Mouse (Mus musculus) v-Abl transformed pro-B cells (cell line): ENCODE data around the gene Icam2.

Experiments
- in situ Hi-C, 2 experiments: fragments of 400-800 bp; cut with MboI; formaldehyde crosslinking; loops; one replicate each; pipeline ENCODE4 v1.15.1; 2025; ENCODE audit not compliant: unreplicated experiment in 2 of 2

Gene Icam2

DNA sequence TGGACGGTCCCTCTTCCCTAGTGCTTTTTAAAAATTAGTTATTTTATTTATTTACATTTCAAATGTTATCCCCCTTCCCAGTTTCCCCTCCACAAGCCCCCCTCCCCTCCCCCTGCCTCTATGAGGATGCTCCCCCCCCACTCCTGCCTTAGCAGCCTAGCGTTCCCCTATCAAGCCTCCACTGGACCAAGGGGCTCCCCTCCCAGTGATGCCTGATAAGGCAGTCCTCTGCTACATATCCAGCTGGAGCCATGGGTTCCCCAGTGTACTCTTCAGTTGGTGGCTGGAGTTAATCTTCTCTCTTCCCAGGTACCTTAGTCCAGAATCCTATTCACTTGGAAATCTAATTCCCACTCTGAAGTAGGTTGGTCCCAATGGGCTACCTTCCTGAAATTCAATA, 6.2 kb upstream of the Icam2 start:
- in situ Hi-C loops = loop anchor here (5.0 to 25.0 kb wide), 7 partner anchors 67 to 1057 kb away; partner anchors contain the start of genes Ace3 (in 1 of the 2), Gm10840 (in 1 of the 2) and Limd2 (in 1 of the 2)

- in situ Hi-C loops = loop anchor here (5.0 to 25.0 kb wide), 7 partner anchors 66 to 1056 kb away; partner anchors contain the start of genes Ace3 (in 1 of the 2), Gm10840 (in 1 of the 2) and Limd2 (in 1 of the 2)
Measured at GRCm38 (mm10) chr11:106393331-106393616, 5.4 kb upstream of the Icam2 start.

DNA sequence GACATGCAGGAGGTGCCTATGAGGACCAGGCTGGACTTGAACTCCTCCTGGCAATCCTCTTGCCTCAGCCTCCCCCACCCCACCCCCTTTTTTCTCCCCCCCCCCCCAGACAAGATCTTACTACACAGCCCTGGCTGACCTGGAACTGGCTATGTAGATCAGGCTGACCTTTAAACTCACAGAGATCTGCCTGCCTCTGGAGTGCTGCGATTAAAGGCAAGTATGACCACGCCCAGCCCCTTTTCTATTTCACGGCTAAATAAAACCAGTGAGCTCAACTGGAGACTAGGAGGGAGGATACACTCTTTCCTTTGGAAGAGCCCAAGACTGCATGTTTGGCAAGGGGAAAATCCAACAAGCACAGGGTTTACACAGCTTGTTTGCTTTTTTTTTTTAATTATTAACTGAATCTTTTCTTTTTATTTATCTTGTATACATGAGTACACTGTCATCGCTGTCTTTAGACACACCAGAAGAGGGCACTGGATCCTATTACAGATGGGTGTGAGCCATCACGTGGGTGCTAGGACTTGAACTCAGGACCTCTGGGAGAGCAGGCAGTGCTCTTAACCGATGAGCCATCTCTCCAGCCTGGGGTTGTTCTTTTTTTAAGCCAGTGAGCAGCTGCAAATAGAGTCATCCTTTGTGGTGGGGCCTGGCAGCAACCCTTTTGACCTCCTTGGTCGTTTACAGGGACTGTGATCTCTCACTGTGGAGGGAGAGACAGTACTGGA, 4.9 kb upstream of the Icam2 start:
- in situ Hi-C loops = loop anchor here (5.0 to 25.0 kb wide), 7 partner anchors 65 to 1055 kb away; partner anchors contain the start of genes Ace3 (in 1 of the 2), Gm10840 (in 1 of the 2) and Limd2 (in 1 of the 2)

GRCm38 (mm10) chr11:106391546-106392188, 3.8 kb upstream of the Icam2 start:
- in situ Hi-C loops = loop anchor here (5.0 to 25.0 kb wide), 7 partner anchors 64 to 1054 kb away; partner anchors contain the start of genes Ace3 (in 1 of the 2), Gm10840 (in 1 of the 2) and Limd2 (in 1 of the 2)

DNA sequence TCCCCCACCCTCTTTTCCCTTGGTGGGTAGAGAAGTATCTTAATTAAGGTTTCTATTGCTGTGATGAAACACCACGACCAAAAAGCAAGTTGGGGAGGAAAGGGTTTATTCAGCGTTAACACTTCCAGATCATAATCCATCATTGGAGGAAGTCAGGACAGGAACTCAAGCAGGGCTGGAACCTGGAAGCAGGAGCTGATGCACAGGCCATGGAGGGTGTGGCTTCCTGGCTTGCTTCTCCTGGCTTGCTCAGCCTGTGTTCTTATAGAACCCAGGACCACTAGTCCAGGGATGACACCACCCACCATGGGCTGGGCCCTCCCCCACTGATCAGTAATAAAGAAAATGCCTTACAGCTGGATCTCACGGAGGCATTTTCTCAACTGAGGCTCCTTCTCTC, 2.9 kb upstream of the Icam2 start:
- in situ Hi-C loops = loop anchor here (5.0 to 25.0 kb wide), 7 partner anchors 63 to 1053 kb away; partner anchors contain the start of genes Ace3 (in 1 of the 2), Gm10840 (in 1 of the 2) and Limd2 (in 1 of the 2)

DNA sequence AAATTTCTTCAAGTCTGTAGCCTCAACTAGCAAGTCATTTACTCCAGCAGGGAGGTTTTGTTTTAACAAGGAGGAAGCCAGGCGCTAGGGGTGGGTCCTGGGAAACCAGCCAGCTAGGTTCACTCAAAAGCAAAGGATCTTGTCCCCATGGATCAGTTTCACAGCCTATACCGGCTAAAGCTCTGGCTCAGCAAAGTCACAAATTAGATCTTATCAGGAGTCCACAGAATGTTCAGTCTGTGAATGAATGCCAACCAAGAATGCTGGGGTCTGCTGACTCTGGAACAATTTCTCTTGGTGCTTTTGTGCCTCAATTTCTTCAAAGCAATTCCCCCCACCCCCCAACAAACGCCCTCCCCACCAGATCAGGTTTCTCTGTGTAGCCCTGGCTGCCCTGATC, 1.7 kb upstream of the Icam2 start:
- in situ Hi-C loops = loop anchor here (5.0 to 25.0 kb wide), 7 partner anchors 62 to 1052 kb away; partner anchors contain the start of genes Ace3 (in 1 of the 2), Gm10840 (in 1 of the 2) and Limd2 (in 1 of the 2)

- in situ Hi-C loops = loop anchor here in 1 of 2 experiments (25.0 kb wide), 1 partner anchor 1050 kb away; no protein-coding TSS in a partner anchor
Measured at GRCm38 (mm10) chr11:106387020-106387419, 855 bp downstream of the Icam2 start.

- in situ Hi-C loops = loop anchor here in 1 of 2 experiments (25.0 kb wide), 1 partner anchor 1049 kb away; no protein-coding TSS in a partner anchor
Measured at GRCm38 (mm10) chr11:106386409-106386808, 1.5 kb downstream of the Icam2 start.

- in situ Hi-C loops = loop anchor here in 1 of 2 experiments (25.0 kb wide), 1 partner anchor 1046 kb away; no protein-coding TSS in a partner anchor
Measured at GRCm38 (mm10) chr11:106383051-106383790, 4.7 kb downstream of the Icam2 start.

- in situ Hi-C loops = loop anchor here in 1 of 2 experiments (25.0 kb wide), 1 partner anchor 1045 kb away; no protein-coding TSS in a partner anchor
Measured at GRCm38 (mm10) chr11:106382424-106382823, 5.5 kb downstream of the Icam2 start.

DNA sequence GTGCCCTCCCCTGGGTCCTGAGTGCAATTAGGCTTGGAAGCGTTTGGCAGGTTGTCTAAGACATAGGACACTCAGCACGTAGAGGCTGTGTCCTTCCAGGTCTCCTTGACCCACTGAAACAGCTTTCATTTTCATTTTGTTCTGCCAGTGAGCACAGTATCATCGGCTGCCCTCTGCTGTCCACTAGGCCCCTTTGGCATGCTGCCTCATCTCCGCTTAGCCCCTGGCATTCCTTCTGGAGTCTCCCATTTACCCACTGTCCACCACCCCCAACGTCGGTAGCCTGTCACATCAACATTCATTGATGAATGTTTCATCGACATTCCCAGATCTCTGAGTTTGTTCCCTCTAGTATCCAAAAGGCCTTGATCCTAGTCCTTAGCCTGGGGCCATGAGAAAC, 6.0 kb downstream of the Icam2 start:
- in situ Hi-C loops = loop anchor here in 1 of 2 experiments (25.0 kb wide), 1 partner anchor 1045 kb away; no protein-coding TSS in a partner anchor

GRCm38 (mm10) chr11:106381011-106381410, 6.9 kb downstream of the Icam2 start:
- in situ Hi-C loops = loop anchor here in 1 of 2 experiments (25.0 kb wide), 1 partner anchor 1044 kb away; no protein-coding TSS in a partner anchor

DNA sequence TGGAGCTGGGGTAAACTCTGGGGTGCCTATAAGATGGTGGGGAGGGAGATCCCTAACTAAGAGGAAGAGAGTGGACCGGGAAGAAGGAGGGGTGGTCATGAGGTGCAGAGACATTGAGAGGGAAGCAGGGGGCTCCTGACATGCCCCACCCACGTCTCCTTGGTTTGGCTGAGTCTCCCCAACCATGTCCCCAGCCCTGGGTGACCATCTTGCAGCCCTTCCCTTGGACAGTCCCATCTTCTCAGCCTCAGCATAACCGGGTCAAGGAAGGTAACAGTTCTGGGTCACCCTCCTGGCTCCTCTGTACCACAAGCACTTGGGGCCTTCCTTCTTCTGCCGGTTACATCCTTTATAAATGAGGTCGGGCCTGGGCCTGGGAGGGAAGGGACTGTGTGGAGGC, 12.9 kb downstream of the Icam2 start:
- in situ Hi-C loops = loop anchor here in 1 of 2 experiments (25.0 kb wide), 1 partner anchor 1038 kb away; no protein-coding TSS in a partner anchor

DNA sequence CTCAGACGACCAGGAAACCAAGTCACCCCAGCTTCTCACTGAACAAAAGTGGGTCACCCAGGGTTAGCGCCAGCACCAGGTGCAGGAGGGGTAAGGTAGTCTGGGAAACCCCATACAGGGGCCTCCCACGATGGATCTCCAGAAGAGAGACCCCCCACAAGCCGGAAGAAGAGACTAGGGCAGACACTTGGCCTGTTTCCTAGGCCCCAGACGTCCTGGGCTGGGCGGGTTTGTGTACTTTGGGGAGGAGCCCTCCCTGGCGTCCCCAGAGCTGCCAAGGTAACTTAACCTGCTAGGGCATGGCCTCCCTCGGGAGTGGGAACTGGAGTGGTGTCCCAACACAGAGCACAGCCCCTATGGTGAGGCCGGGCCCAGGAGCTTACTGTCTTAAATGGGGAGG, 13.3 kb downstream of the Icam2 start:
- in situ Hi-C loops = no loop called here

DNA sequence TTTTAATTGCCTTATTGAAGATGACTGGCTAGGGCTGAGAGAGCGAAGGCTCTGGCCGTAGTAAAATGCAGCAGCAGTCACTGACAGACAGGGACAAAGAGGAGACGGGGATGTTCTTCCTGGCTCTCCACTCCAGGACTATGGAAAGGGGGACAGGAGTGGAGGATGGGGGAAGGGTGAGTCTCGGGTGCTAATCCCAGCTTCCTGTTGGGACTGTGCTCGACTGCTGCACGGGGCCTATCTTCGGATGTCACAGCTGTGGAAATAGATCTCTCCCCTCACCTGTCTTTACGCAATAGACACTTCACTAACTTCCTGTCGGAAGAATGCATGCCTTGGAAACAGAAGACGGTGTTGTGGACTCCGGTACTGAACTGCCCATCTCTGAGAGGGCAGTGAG, 13.9 kb downstream of the Icam2 start:
- in situ Hi-C loops = no loop called here

DNA sequence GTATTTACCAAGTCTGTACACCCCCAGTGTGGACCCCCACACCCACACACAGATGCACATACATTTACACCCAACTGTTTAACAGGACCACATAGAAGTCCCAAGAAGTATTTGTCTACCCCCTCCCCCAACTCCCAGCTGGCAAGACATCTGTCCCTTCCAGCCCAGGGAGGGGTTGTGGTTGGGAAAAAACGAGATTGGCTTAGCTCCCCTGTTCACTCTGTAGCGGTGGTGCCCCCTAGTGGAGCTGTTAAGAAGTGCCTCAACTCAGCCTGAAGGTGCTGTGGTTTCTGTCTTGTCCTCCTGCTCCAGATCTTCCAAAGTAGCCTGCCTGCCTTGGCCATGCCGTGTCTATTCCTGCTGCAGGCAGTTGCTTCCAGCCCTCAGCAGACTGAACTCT, 21.6 kb downstream of the Icam2 start:
- in situ Hi-C loops = loop anchor here in 1 of 2 experiments (5.0 kb wide), 1 partner anchor 34 kb away; no protein-coding TSS in a partner anchor

GRCm38 (mm10) chr11:106365366-106365765, 22.5 kb downstream of the Icam2 start, which contains the start of gene Prr29:
Gene Prr29, plus strand, starts transcription at chr11:106365472.
- in situ Hi-C loops = loop anchor here in 1 of 2 experiments (5.0 kb wide), 1 partner anchor 33 kb away; no protein-coding TSS in a partner anchor

- in situ Hi-C loops = loop anchor here in 1 of 2 experiments (5.0 kb wide), 1 partner anchor 32 kb away; no protein-coding TSS in a partner anchor
Measured at GRCm38 (mm10) chr11:106364712-106365111, 23.2 kb downstream of the Icam2 start.

DNA sequence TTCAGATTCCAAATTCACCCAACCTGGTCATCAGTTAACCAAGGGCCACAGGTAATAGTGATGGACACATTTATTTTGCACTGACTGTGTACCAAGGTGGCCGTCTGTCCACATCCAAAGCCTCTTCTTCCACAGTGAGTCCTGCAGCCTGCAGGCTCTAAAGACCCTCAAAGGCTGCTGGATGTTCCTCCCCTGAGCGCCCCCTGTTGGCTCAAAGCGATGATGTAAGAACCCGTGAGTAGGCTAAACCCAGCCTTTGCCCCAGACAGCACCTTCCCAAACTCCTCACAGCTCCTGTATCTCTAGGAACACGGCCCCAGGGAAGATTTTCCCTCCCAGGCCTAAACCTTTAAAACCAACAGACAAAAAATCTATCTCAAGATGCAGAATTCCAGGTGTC, 28.5 kb downstream of the Icam2 start:
- in situ Hi-C loops = no loop called here
